Mouse (Mus musculus) myocyte (in vitro differentiated cells): ENCODE measurements at regions not wholly inside any gene's neighbourhood (a gene's known extent, or its start where the extent isn't known, plus 50 kb on each side); places are given as distances from the start of the nearest gene placed in this dataset.

Experiments used
- H3K27me3 ChIP-seq: one replicate; pipeline ENCODE4 v1.6.1; 2011; ENCODE audit not compliant: control insufficient read depth, insufficient read depth, insufficient read length
- H3K36me3 ChIP-seq: one replicate; pipeline ENCODE4 v1.6.1; 2011; ENCODE audit not compliant: control insufficient read depth, insufficient read depth
- H3K4me2 ChIP-seq: one replicate; pipeline ENCODE4 v1.6.1; 2011; ENCODE audit warnings: low read depth, control low read depth
- H3K4me3 ChIP-seq: one replicate; pipeline ENCODE4 v1.5.1; 2011; ENCODE audit warnings: mild to moderate bottlenecking, control low read depth, moderate library complexity
- H3K79me2 ChIP-seq: one replicate; pipeline ENCODE4 v1.6.1; 2011; ENCODE audit not compliant: control insufficient read depth, insufficient read depth
- H3ac ChIP-seq: one replicate; pipeline ENCODE4 v1.6.1; 2011; ENCODE audit not compliant: control insufficient read depth, insufficient read length
- CEBPB ChIP-seq: IDR thresholded peaks from 2 replicates; pipeline ENCODE4 v1.6.1; 2011; ENCODE audit warnings: mild to moderate bottlenecking, moderate library complexity; ENCODE audit not compliant: poor library complexity, insufficient read depth, severe bottlenecking
- E2F4 ChIP-seq: IDR thresholded peaks from one replicate; pipeline ENCODE4 v1.6.1; 2011; ENCODE audit warnings: mild to moderate bottlenecking, control low read depth, moderate library complexity; ENCODE audit not compliant: insufficient read depth
- MAX ChIP-seq: IDR thresholded peaks from one replicate; pipeline ENCODE4 v1.6.1; 2011; ENCODE audit warnings: low read depth, mild to moderate bottlenecking, control low read depth
- MYOD1 ChIP-seq, 3 experiments: IDR thresholded peaks; one replicate each; pipeline ENCODE4 v1.6.1; 2011; ENCODE audit warnings: control low read depth in 2 of 3, low read depth in 2 of 3, mild to moderate bottlenecking in 2 of 3, moderate library complexity in 1 of 3; ENCODE audit not compliant: insufficient read length in 2 of 3, control insufficient read depth in 1 of 3
- MYOG ChIP-seq, 3 experiments: IDR thresholded peaks; one replicate each; pipeline ENCODE4 v1.6.1; 2011; ENCODE audit warnings: control low read depth in 2 of 3, low read depth in 2 of 3, mild to moderate bottlenecking in 2 of 3; ENCODE audit not compliant: insufficient read length in 2 of 3, control insufficient read depth in 1 of 3, insufficient read depth in 1 of 3
- POLR2A ChIP-seq: IDR thresholded peaks from one replicate; pipeline ENCODE4 v1.6.1; 2011; ENCODE audit warnings: low read depth, mild to moderate bottlenecking, control low read depth, moderate library complexity; ENCODE audit not compliant: insufficient read length
- POLR2AphosphoS2 ChIP-seq: IDR thresholded peaks from one replicate; pipeline ENCODE4 v1.6.1; 2011; ENCODE audit warnings: low read depth, control low read depth; ENCODE audit not compliant: insufficient read length
- REST ChIP-seq: IDR thresholded peaks from one replicate; pipeline ENCODE4 v1.6.1; 2011; ENCODE audit warnings: mild to moderate bottlenecking, control low read depth, moderate library complexity; ENCODE audit not compliant: insufficient read depth, insufficient read length
- SRF ChIP-seq: IDR thresholded peaks from one replicate; pipeline ENCODE4 v1.6.1; 2011; ENCODE audit warnings: low read depth; ENCODE audit not compliant: control insufficient read depth, insufficient read length
- TCF12 ChIP-seq: IDR thresholded peaks from one replicate; pipeline ENCODE4 v1.6.1; 2011; ENCODE audit warnings: mild to moderate bottlenecking, control low read depth; ENCODE audit not compliant: poor library complexity, insufficient read depth, severe bottlenecking
- TCF3 ChIP-seq: IDR thresholded peaks from one replicate; pipeline ENCODE4 v1.6.1; 2011; ENCODE audit warnings: low read depth, control low read depth; ENCODE audit not compliant: insufficient read length
- USF1 ChIP-seq: IDR thresholded peaks from one replicate; pipeline ENCODE4 v1.6.1; 2011; ENCODE audit warnings: low read depth, mild to moderate bottlenecking, control low read depth, moderate library complexity

DNA sequence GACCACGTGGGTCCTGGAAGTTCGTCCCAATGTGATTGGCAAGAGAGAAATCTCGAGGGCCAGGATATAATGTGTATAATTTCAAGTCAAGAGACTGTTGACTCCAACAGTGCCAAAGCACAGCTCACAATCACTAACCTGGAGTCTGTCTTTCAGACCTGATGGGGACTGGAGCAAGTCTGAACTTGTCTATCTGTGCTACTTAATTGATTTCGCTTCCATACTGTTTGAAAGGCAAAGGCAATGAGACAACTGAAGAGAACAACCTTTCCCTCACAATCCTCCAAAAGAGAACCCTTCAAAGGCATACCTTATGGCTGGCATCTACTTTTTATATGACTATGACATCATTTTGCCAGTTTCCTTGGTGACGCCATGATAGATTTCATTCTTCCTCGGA, 390.5 kb upstream of the Pkdcc start:
- peak overlapping the region; percentile 15 for H3K4me2 ChIP-seq
- TF ChIP-seq REST = no peak
- H3K79me2 ChIP-seq = no peaks in the 10 kb centered on the region
- H3K4me3 ChIP-seq = no peak overlapping the region
- H3ac ChIP-seq = no peak overlapping the region
- no peaks in the 10 kb centered on the region for H3K36me3 ChIP-seq
- H3K27me3 ChIP-seq = no peaks in the 10 kb centered on the region

DNA sequence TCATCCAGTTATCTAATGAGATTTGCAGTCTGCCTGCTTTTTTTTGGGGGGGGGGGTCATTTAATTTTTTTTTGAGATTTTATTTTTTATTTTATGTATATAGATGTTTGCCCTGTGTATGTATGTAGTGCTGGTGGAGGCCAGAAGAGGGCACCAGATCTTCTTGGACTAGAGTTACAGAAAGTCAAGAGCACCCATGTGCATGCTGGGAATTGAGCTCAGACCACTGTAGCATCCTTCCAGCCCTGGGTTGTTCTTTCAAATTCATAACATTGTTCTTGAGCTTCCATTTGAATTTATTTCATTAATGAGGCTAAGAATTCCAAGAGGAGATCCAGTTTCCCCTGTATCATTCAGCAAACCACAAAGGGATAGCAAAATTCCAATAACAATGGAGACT, 387.9 kb upstream of the Pkdcc start:
- Histone ChIP-seq H3K79me2 (no peaks in the 10 kb centered on the region), H3K4me3 (no peak overlapping the region)
- TF ChIP-seq USF1 (no peak), POLR2AphosphoS2 (no peak), MYOG (IDR thresholded peaks at IDR 0.05; ENCODE audit: control insufficient read depth in 1 of 3, insufficient read depth in 1 of 3, insufficient read length in 2 of 3, low read depth in 2 of 3) (no peak), CEBPB (no peak), TCF12 (no peak), TCF3 (no peak), MAX (no peak), POLR2A (no peak), E2F4 (no peak), REST (no peak), MYOD1 (IDR thresholded peaks at IDR 0.05; ENCODE audit: control insufficient read depth in 1 of 3, insufficient read length in 2 of 3, low read depth in 2 of 3) (no peak), SRF (no peak)

DNA sequence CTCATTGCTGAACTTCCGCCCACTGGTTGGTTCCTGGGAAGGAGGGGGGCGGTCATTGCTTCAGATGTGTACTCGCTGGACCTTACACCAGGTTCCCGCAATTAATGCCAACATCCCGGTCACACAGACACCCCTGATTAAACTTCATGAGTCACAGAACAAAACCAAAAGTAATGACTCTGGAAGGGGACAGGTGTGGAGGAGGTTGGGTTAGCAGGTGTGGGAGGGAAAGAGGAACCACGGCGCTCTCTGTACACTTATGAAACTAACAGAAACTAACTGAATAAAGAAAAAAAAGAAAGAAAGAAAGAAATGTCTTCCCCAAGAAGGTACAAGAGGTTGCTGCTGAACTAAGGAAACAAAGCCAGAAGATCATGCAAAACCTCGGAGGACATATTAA, 387.3 kb upstream of the Pkdcc start:
- no peaks in the 10 kb centered on the region for H3K27me3 ChIP-seq
- H3K4me3 ChIP-seq = no peak overlapping the region
- TF ChIP-seq MAX (no peak), SRF (no peak), MYOG (IDR thresholded peaks at IDR 0.05; ENCODE audit: control insufficient read depth in 1 of 3, insufficient read depth in 1 of 3, insufficient read length in 2 of 3, low read depth in 2 of 3) (no peak), POLR2AphosphoS2 (no peak), USF1 (no peak), POLR2A (no peak), E2F4 (no peak), TCF12 (no peak), CEBPB (no peak), REST (no peak), TCF3 (no peak), MYOD1 (IDR thresholded peaks at IDR 0.05; ENCODE audit: control insufficient read depth in 1 of 3, insufficient read length in 2 of 3, low read depth in 2 of 3) (no peak)
- H3K4me2 ChIP-seq = no peak overlapping the region
- H3K36me3 ChIP-seq = no peaks in the 10 kb centered on the region
- H3K79me2 ChIP-seq = no peaks in the 10 kb centered on the region
- H3ac ChIP-seq = no peak overlapping the region

More for the DNA sequence above, 387.9 kb upstream of the Pkdcc start:
- Histone ChIP-seq H3K36me3 (no peaks in the 10 kb centered on the region), H3ac (no peak overlapping the region), H3K27me3 (no peaks in the 10 kb centered on the region), H3K4me2 (no peak overlapping the region)

DNA sequence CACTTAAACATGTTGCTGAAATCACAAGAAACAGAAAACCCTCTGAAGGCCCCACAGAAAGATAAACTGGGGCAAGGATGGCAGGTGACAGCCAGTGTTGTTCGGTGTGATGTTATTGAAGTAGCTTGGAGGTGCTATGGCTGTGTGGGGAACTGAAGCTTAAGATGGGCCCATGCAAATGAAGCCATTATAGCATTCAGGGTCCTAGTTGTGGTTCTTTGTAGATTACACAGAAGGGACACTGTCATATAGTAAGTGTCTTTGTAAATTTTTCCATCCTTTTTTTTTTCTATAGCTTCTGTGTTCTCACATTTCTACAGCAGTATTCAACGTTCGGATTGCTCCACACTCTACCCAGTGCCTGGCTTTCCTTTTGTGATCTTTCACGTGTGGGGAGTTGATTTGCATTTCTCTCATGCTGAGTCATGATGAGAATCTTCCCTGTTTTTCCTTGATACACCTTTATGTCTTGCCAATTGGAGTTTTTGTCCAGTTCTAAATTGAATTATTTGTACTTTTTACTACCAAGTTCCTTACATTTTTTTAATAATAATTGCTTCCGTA, 386.6 kb upstream of the Pkdcc start:
- H3K79me2 ChIP-seq = no peaks in the 10 kb centered on the region
- H3K36me3 ChIP-seq = no peaks in the 10 kb centered on the region
- H3K27me3 ChIP-seq = no peaks in the 10 kb centered on the region
- TF ChIP-seq TCF12 = no peak
- TF ChIP-seq MAX = no peak
- no peak for TF ChIP-seq POLR2A
- no peak for TF ChIP-seq SRF
- no peak for TF ChIP-seq MYOD1 (IDR thresholded peaks at IDR 0.05; ENCODE audit: control insufficient read depth in 1 of 3, insufficient read length in 2 of 3, low read depth in 2 of 3)
- TF ChIP-seq E2F4 = no peak
- TF ChIP-seq MYOG (IDR thresholded peaks at IDR 0.05; ENCODE audit: control insufficient read depth in 1 of 3, insufficient read depth in 1 of 3, insufficient read length in 2 of 3, low read depth in 2 of 3) = no peak
- no peak for TF ChIP-seq USF1
- TF ChIP-seq TCF3 = no peak
- no peak for TF ChIP-seq POLR2AphosphoS2
- TF ChIP-seq REST = no peak
- no peak for TF ChIP-seq CEBPB
- H3K4me2 ChIP-seq = no peak overlapping the region
- H3K4me3 ChIP-seq = no peak overlapping the region
- no peak overlapping the region for H3ac ChIP-seq

DNA sequence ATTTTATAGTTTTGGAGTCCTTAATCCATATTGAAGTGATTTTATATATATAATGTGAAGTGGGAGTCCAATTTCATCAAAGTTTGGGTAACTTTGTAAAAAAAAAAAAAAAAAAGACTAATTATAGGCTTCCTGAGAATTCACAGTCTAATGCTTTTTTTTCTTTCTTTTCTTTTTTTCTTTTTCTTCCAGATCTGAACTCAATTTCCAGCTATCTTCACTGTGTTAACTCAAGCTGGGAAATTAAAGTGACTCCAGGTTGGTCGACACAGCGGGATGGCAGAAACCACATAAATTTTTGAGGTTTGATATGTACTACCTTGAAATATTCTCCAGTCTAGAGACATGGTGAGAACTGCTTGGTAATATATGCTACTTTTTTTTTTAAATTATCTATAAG, 385.7 kb upstream of the Pkdcc start:
- no peak overlapping the region for H3ac ChIP-seq
- TF ChIP-seq TCF3 (no peak), USF1 (no peak), MYOD1 (IDR thresholded peaks at IDR 0.05; ENCODE audit: control insufficient read depth in 1 of 3, insufficient read length in 2 of 3, low read depth in 2 of 3) (no peak), POLR2A (no peak), E2F4 (no peak), MAX (no peak), SRF (no peak)
- H3K4me2 ChIP-seq = no peak overlapping the region
- no peaks in the 10 kb centered on the region for H3K27me3 ChIP-seq
- H3K79me2 ChIP-seq = no peaks in the 10 kb centered on the region
- H3K4me3 ChIP-seq = no peak overlapping the region
- H3K36me3 ChIP-seq = no peaks in the 10 kb centered on the region
